ENCODE assay signal across 20 mouse cellular contexts in the genomic region with DNA sequence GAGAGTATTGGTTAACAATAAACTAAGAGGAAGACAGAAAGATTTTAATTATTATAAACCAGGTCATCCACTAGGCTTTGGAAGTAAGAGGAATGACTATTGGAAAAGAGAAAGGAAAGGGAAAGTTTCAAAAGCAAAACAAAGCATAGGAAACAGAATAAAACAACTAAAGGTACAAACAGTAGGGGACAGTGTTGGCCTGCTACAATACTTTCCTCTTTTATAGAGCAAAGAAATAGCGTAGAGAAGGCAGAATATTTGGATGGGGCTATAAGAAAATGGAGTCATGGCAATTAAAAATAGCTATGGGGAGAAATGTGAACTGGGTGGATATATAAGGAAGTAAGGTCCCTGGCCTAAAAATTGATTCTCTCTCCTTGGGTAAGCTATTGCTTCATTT.
DNase-seq lines count a peak whose midpoint lies in the region; ATAC-seq and TF ChIP-seq lines count a peak whose summit lies in the region.
"Had no signal": no experiment of that assay in that cellular context is flagged by ENCODE, and none has a peak within 500 bp of the region (broad histone marks: within the 10 kb centered on the region; RNA-seq: fewer than 3 reads in every experiment).

No protein-coding gene starts in this region.

- no peaks in the 10 kb centered on the region for H3K79me2 ChIP-seq in heart, adult 2 months (replicated peaks; ENCODE audit: control insufficient read depth, insufficient read depth, low read length)

- peak; percentile 2 for DNase-seq in adrenal gland, postnatal 10 days
- no peak for DNase-seq in adrenal gland, postnatal 4 days (ENCODE audit: low spot score in 2 of 2)
- DNase-seq in heart, adult 2 months, result no peak
- no peak for DNase-seq in heart, embryonic 10.5 days (ENCODE audit: low spot score)
- no peak for DNase-seq in kidney, postnatal 0 days (ENCODE audit: low spot score)
- no peak for DNase-seq in kidney, postnatal 10 days
- DNase-seq in 3T3-L1 (ENCODE audit: low read depth, low spot score), result peak; percentile 10
- DNase-seq in cerebellum, postnatal 14 days, result no peak
- DNase-seq: adrenal gland, postnatal 25 days; cerebellum, adult 11-12 months; cerebellum, adult 9-10 months; cerebellum, postnatal 36 days; forebrain, postnatal 0 days; gastrocnemius, postnatal 25 days; heart, adult 11 months had no signal

- peak; percentile 61 for TF ChIP-seq CTCF in heart, adult 2 months (IDR thresholded peaks at IDR 0.05)
- TF ChIP-seq CTCF in kidney, postnatal 0 days (IDR thresholded peaks at IDR 0.05; ENCODE audit: low read depth), result peak; percentile 41

- 55% methylated on average over 1 of the region's 1 CpGs for WGBS in heart, adult 2 months
- WGBS in heart, embryonic 10.5 days, result 67% methylated on average over 1 of the region's 1 CpGs
- 74% methylated on average over 1 of the region's 1 CpGs for WGBS in kidney, postnatal 0 days

- H3K36me3 ChIP-seq in heart, adult 2 months (ENCODE audit: control insufficient read depth, insufficient read depth, low read length), result no peaks in the 10 kb centered on the region
- H3K36me3 ChIP-seq in heart, embryonic 10.5 days, result no peaks in the 10 kb centered on the region
- H3K36me3 ChIP-seq in kidney, postnatal 0 days (ENCODE audit: insufficient read depth, low read length), result no peaks in the 10 kb centered on the region
- H3K36me3 ChIP-seq: embryonic facial prominence, embryonic 13.5 days; heart, embryonic 12.5 days; hindbrain, embryonic 15.5 days had no signal

- H3K4me1 ChIP-seq in heart, adult 2 months (ENCODE audit: control insufficient read depth, insufficient read depth, low read length), result no peaks in the 10 kb centered on the region
- no peaks in the 10 kb centered on the region for H3K4me1 ChIP-seq in heart, embryonic 10.5 days
- no peaks in the 10 kb centered on the region for H3K4me1 ChIP-seq in kidney, postnatal 0 days (replicated peaks; ENCODE audit: insufficient read depth, low read length)
- H3K4me1 ChIP-seq: embryonic facial prominence, embryonic 13.5 days; forebrain, embryonic 13.5 days; heart, embryonic 12.5 days; hindbrain, embryonic 15.5 days had no signal

- H3K9ac ChIP-seq in heart, adult 2 months (ENCODE audit: low read depth, low read length), result no peak overlapping the region
- no peak overlapping the region for H3K9ac ChIP-seq in kidney, postnatal 0 days (ENCODE audit: low read depth, low read length)
- H3K9ac ChIP-seq: embryonic facial prominence, embryonic 13.5 days; forebrain, embryonic 13.5 days; forebrain, postnatal 0 days; heart, embryonic 12.5 days; hindbrain, embryonic 15.5 days had no signal

- intact Hi-C loops in heart, adult 2 months (cut with DNase I), result loop anchor here (5.0 kb wide), 1 partner anchor 893 kb away; no protein-coding TSS in a partner anchor

- no peak for ATAC-seq in kidney, postnatal 0 days (replicated peaks; ENCODE audit: low FRiP score, low read depth)
- ATAC-seq: forebrain, embryonic 13.5 days; forebrain, postnatal 0 days; intestine, embryonic 16.5 days had no signal

- no peak overlapping the region for H3K4me3 ChIP-seq in heart, adult 2 months
- H3K4me3 ChIP-seq in heart, embryonic 10.5 days, result no peak overlapping the region
- no peak overlapping the region for H3K4me3 ChIP-seq in kidney, postnatal 0 days (replicated peaks; ENCODE audit: low read depth, low read length)
- H3K4me3 ChIP-seq: embryonic facial prominence, embryonic 13.5 days; forebrain, embryonic 13.5 days; heart, embryonic 12.5 days; hindbrain, embryonic 15.5 days had no signal

- no peak overlapping the region for H3K27ac ChIP-seq in heart, adult 2 months
- no peak overlapping the region for H3K27ac ChIP-seq in heart, embryonic 10.5 days
- no peak overlapping the region for H3K27ac ChIP-seq in kidney, postnatal 0 days
- H3K27ac ChIP-seq: embryonic facial prominence, embryonic 13.5 days; forebrain, embryonic 13.5 days; hindbrain, embryonic 15.5 days had no signal

- H3K27me3 ChIP-seq in heart, adult 2 months (ENCODE audit: control insufficient read depth, insufficient read depth, low read length), result no peaks in the 10 kb centered on the region
- no peaks in the 10 kb centered on the region for H3K27me3 ChIP-seq in heart, embryonic 10.5 days (ENCODE audit: insufficient read depth, poor library complexity, severe bottlenecking)
- H3K27me3 ChIP-seq in kidney, postnatal 0 days (ENCODE audit: insufficient read depth, low read length), result no peaks in the 10 kb centered on the region
- H3K27me3 ChIP-seq: embryonic facial prominence, embryonic 13.5 days; forebrain, embryonic 13.5 days; heart, embryonic 12.5 days; hindbrain, embryonic 15.5 days had no signal

- TF ChIP-seq EP300 in heart, adult 2 months (IDR thresholded peaks at IDR 0.05; ENCODE audit: insufficient read depth, low read depth, low read length), result no peak

- no peaks in the 10 kb centered on the region for H3K9me3 ChIP-seq in heart, embryonic 10.5 days
- H3K9me3 ChIP-seq in kidney, postnatal 0 days (replicated peaks; ENCODE audit: low read length), result no peaks in the 10 kb centered on the region
- H3K9me3 ChIP-seq: embryonic facial prominence, embryonic 13.5 days; forebrain, embryonic 13.5 days; heart, embryonic 12.5 days; hindbrain, embryonic 15.5 days had no signal

- TF ChIP-seq POLR2A in heart, adult 2 months (IDR thresholded peaks at IDR 0.05; ENCODE audit: insufficient read depth, low read depth, low read length), result no peak

- no peak overlapping the region for H3K4me2 ChIP-seq in kidney, postnatal 0 days (ENCODE audit: low read length)
- H3K4me2 ChIP-seq: embryonic facial prominence, embryonic 13.5 days; forebrain, embryonic 13.5 days; heart, embryonic 12.5 days; hindbrain, embryonic 15.5 days had no signal

Comparison
In these comparisons a context has a peak if more than half of its experiments do, and no peak if none do; other contexts are left out.
1. DNase-seq: peak in adrenal gland, postnatal 10 days (single experiment) and 3T3-L1 (single experiment); none in adrenal gland, postnatal 4 days (0 of 2), heart, adult 2 months (0 of 2), heart, embryonic 10.5 days (single experiment), kidney, postnatal 0 days (single experiment), kidney, postnatal 10 days (single experiment) and cerebellum, postnatal 14 days (0 of 2).